Comparison of ENCODE assay signal across 32 mouse cellular contexts in genomic region chr10:41146141-41146540, GRCm38 (mm10).
DNase-seq lines count a peak whose midpoint lies in the region; ATAC-seq lines count a peak whose summit lies in the region.
"Had no signal": no experiment of that assay in that cellular context is flagged by ENCODE, and none has a peak within 500 bp of the region (broad histone marks: within the 10 kb centered on the region; RNA-seq: fewer than 3 reads in every experiment).

No protein-coding gene starts in this region.

- no peaks in the 10 kb centered on the region for H3K36me3 ChIP-seq in limb, embryonic 11.5 days (ENCODE audit: control insufficient read depth, insufficient read depth, low read length)
- no peaks in the 10 kb centered on the region for H3K36me3 ChIP-seq in limb, embryonic 10.5 days
- H3K36me3 ChIP-seq: embryonic facial prominence, embryonic 10.5 days; embryonic facial prominence, embryonic 13.5 days; forebrain, embryonic 12.5 days; forebrain, embryonic 15.5 days; G1E; heart, embryonic 12.5 days; heart, embryonic 15.5 days; hindbrain, embryonic 10.5 days; hindbrain, embryonic 13.5 days; intestine, embryonic 15.5 days had no signal

- no peak overlapping the region for H3K27ac ChIP-seq in limb, embryonic 11.5 days (replicated peaks; ENCODE audit: low read depth, low read length)
- no peak overlapping the region for H3K27ac ChIP-seq in limb, embryonic 10.5 days
- H3K27ac ChIP-seq: embryonic facial prominence, embryonic 10.5 days; embryonic facial prominence, embryonic 13.5 days; forebrain, embryonic 12.5 days; forebrain, embryonic 15.5 days; heart, embryonic 15.5 days; hindbrain, embryonic 10.5 days; hindbrain, embryonic 13.5 days; intestine, embryonic 15.5 days had no signal

- no peaks in the 10 kb centered on the region for H3K4me1 ChIP-seq in limb, embryonic 11.5 days (ENCODE audit: control insufficient read depth, insufficient read depth, low read length)
- H3K4me1 ChIP-seq in limb, embryonic 10.5 days = peaks cover 4% of the 10 kb centered on the region; the same call in 1 of the 2 replicates
- H3K4me1 ChIP-seq: embryonic facial prominence, embryonic 10.5 days; embryonic facial prominence, embryonic 13.5 days; forebrain, embryonic 12.5 days; forebrain, embryonic 15.5 days; heart, embryonic 12.5 days; intestine, embryonic 15.5 days had no signal

- no peaks in the 10 kb centered on the region for H3K27me3 ChIP-seq in limb, embryonic 11.5 days (ENCODE audit: control insufficient read depth, insufficient read depth, low read length)
- no peaks in the 10 kb centered on the region for H3K27me3 ChIP-seq in limb, embryonic 10.5 days (ENCODE audit: low read depth, poor library complexity, severe bottlenecking)
- H3K27me3 ChIP-seq: CH12.LX; embryonic facial prominence, embryonic 13.5 days; forebrain, embryonic 15.5 days; heart, embryonic 15.5 days; intestine, embryonic 15.5 days had no signal

- no peak overlapping the region for H3K9ac ChIP-seq in limb, embryonic 11.5 days (ENCODE audit: low read length)
- H3K9ac ChIP-seq: embryonic facial prominence, embryonic 13.5 days; forebrain, embryonic 12.5 days; forebrain, embryonic 15.5 days; heart, embryonic 12.5 days; heart, embryonic 15.5 days; hindbrain, embryonic 13.5 days; intestine, embryonic 15.5 days had no signal

- 73% methylated on average over 2 of the region's 2 CpGs for WGBS in limb, embryonic 11.5 days
- WGBS in limb, embryonic 10.5 days = 91% methylated on average over 2 of the region's 2 CpGs

- peak; percentile 12 to 27 for DNase-seq in frontal cortex, postnatal 36 days (ENCODE audit: low spot score in 2 of 2)
- DNase-seq in frontal cortex, postnatal 10 days (ENCODE audit: low spot score in 2 of 2) = no peak
- DNase-seq in limb, embryonic 11.5 days (ENCODE audit: low spot score) = peak; percentile 17
- DNase-seq in limb, embryonic 10.5 days (ENCODE audit: low spot score) = no peak
- DNase-seq in brain, adult 2 months (ENCODE audit: low read depth, low spot score) = peak; percentile 56
- DNase-seq in urinary bladder, postnatal 4 days (ENCODE audit: low spot score in 2 of 2) = no peak
- DNase-seq: adrenal gland, postnatal 10 days; adrenal gland, postnatal 36 days; B cell, adult 2 months; cerebellum, adult 11-12 months; cerebellum, adult 8-10 months; cerebellum, postnatal 10 days; cerebellum, postnatal 36 days; embryo, embryonic 11 days; gastrocnemius, postnatal 10 days; gastrocnemius, postnatal 36 days; heart, postnatal 10 days; heart, postnatal 36 days had no signal

- H3K4me2 ChIP-seq in limb, embryonic 11.5 days (ENCODE audit: low read depth, severe bottlenecking) = no peak overlapping the region
- H3K4me2 ChIP-seq: embryonic facial prominence, embryonic 13.5 days; forebrain, embryonic 12.5 days; forebrain, embryonic 15.5 days; heart, embryonic 12.5 days; heart, embryonic 15.5 days; hindbrain, embryonic 13.5 days; intestine, embryonic 15.5 days had no signal

- ATAC-seq in limb, embryonic 11.5 days (ENCODE audit: insufficient number of reproducible peaks, low FRiP score, low TSS enrichment, low read depth) = no peak
- ATAC-seq: forebrain, embryonic 15.5 days; hindbrain, embryonic 16.5 days; intestine, embryonic 15.5 days; Patski had no signal

- no peaks in the 10 kb centered on the region for H3K9me3 ChIP-seq in limb, embryonic 11.5 days (ENCODE audit: control insufficient read depth, low read length)
- no peaks in the 10 kb centered on the region for H3K9me3 ChIP-seq in limb, embryonic 10.5 days (replicated peaks)
- H3K9me3 ChIP-seq: embryonic facial prominence, embryonic 10.5 days; embryonic facial prominence, embryonic 13.5 days; forebrain, embryonic 12.5 days; forebrain, embryonic 15.5 days; G1E; heart, embryonic 12.5 days; heart, embryonic 15.5 days; hindbrain, embryonic 10.5 days; hindbrain, embryonic 13.5 days; intestine, embryonic 15.5 days had no signal

- H3K4me3 ChIP-seq in limb, embryonic 11.5 days (ENCODE audit: low read depth, low read length) = no peak overlapping the region
- H3K4me3 ChIP-seq in limb, embryonic 10.5 days = no peak overlapping the region
- H3K4me3 ChIP-seq: embryonic facial prominence, embryonic 10.5 days; embryonic facial prominence, embryonic 13.5 days; erythroblast, embryonic 14.5 days; forebrain, embryonic 12.5 days; forebrain, embryonic 15.5 days; heart, embryonic 12.5 days; heart, embryonic 15.5 days; hindbrain, embryonic 10.5 days; hindbrain, embryonic 13.5 days; intestine, embryonic 15.5 days had no signal

Comparison
In these comparisons a context has a peak if more than half of its experiments do, and no peak if none do; other contexts are left out.
1. DNase-seq: peak in frontal cortex, postnatal 36 days (2 of 2), limb, embryonic 11.5 days (single experiment) and brain, adult 2 months (single experiment); none in frontal cortex, postnatal 10 days (0 of 2), limb, embryonic 10.5 days (single experiment) and urinary bladder, postnatal 4 days (0 of 2).